Mouse (Mus musculus): ENCODE data around the gene Nckap1. TPM values are rescaled to one million over a fixed set of nuclear protein-coding genes. Genes with fewer than 3 reads are reported as not detected.

The Nckap1 gene
- 54.4 and 61.4 TPM in 2 replicates for polyA plus RNA-seq (2014; fragmentation: Nextera tagmentation; extraction: Ambion mirVana)

DNA sequence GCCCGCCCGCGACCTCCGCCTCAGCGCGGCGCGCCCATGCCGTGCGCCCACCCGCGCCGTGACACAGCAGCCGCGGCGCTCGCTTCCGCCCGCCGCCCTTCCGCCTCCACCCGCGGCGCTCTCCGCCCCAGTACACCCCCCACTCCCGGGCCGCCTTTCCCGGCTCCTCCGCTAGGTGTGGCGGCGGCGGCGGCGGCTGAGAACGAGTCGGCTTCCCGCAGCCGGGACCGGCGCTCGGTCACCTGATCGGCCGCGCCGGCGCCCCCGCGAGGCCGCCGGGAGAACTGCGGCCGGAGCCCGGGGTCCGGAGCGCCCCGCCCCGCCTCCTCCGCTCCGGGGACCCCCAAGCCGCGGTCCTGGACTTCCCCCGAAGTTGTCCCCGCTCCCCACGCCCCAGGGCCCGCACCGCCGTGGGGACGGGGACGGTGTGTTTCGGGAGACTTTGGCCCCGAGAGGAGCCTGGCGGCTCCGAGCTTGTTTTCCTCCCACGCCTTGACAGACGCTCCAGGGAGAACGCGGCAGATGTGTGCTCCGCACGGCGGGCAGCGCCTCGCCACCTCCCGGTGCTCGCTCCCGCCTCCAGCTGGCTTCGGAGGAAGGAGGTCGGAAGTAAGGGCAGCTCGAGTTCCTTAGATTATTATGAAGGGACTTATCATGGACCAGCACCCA is at the start of gene Nckap1:
Nckap1 (minus strand) TSS at position 338 of the 669 bp plus-strand sequence.
- H3K9ac ChIP-seq (ENCODE audit: low read length) = peak within 1 kb of the TSS; percentile 99
- WGBS = 0% methylated on average over 58 of the region's 88 CpGs

DNA sequence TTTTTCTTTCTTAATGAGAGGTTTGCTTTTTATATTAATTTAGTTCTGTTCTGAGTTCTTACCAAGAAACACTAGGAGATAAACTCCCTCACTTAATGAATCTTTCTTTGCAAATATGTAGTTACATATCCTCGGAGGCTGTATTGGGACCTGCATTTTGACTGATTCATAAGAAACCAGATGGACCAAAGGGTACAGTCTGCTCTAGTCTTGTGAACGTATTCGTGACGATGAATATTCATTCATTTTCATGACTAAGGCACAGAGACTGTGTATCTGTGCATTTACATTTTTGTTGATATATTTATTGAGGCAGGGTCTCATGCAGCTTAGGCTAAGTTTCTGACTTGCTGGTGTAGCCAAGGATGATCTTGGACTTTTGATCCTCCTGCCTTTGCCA is 43.3 kb upstream of the Nckap1 start:
- 93% methylated on average over 4 of the region's 4 CpGs for WGBS
- no peaks in the 10 kb centered on the region for H3K27me3 ChIP-seq (ENCODE audit: control insufficient read depth, insufficient read depth, low read length)
- H3K4me3 ChIP-seq (ENCODE audit: low read depth, low read length) = no peak overlapping the region
- ATAC-seq (ENCODE audit: insufficient number of reproducible peaks, low FRiP score, low TSS enrichment, low read depth) (no peak), DNase-seq (ENCODE audit: low spot score) (no peak)
- peaks cover 2% of the 10 kb centered on the region; the same call in 1 of the 2 replicates for H3K36me3 ChIP-seq (ENCODE audit: control insufficient read depth, insufficient read depth, low read length)
- no peak overlapping the region for H3K4me2 ChIP-seq (ENCODE audit: low read depth, severe bottlenecking)
- H3K4me1 ChIP-seq (ENCODE audit: control insufficient read depth, insufficient read depth, low read length) = no peaks in the 10 kb centered on the region
- H3K27ac ChIP-seq (replicated peaks; ENCODE audit: low read depth, low read length) = no peak overlapping the region
- no peak overlapping the region for H3K9ac ChIP-seq (ENCODE audit: low read length)
- H3K9me3 ChIP-seq (ENCODE audit: control insufficient read depth, low read length) = no peaks in the 10 kb centered on the region

More for the DNA sequence above, at the start of gene Nckap1:
- Histone ChIP-seq H3K9me3 (ENCODE audit: control insufficient read depth, low read length) (no peaks in the 10 kb centered on the region), H3K4me3 (ENCODE audit: low read depth, low read length) (peak within 1 kb of the TSS; percentile 80), H3K27ac (replicated peaks; ENCODE audit: low read depth, low read length) (peak within 1 kb of the TSS; percentile 95), H3K4me2 (ENCODE audit: low read depth, severe bottlenecking) (peak within 1 kb of the TSS; percentile 80), H3K4me1 (ENCODE audit: control insufficient read depth, insufficient read depth, low read length) (peaks cover 3% of the 10 kb centered on the region; the same call in 1 of the 2 replicates), H3K27me3 (ENCODE audit: control insufficient read depth, insufficient read depth, low read length) (no peaks in the 10 kb centered on the region), H3K36me3 (ENCODE audit: control insufficient read depth, insufficient read depth, low read length) (no peaks in the 10 kb centered on the region)
- ATAC-seq (ENCODE audit: insufficient number of reproducible peaks, low FRiP score, low TSS enrichment, low read depth) = peak; percentile 91
- peak; percentile 91 for DNase-seq (ENCODE audit: low spot score)

DNA sequence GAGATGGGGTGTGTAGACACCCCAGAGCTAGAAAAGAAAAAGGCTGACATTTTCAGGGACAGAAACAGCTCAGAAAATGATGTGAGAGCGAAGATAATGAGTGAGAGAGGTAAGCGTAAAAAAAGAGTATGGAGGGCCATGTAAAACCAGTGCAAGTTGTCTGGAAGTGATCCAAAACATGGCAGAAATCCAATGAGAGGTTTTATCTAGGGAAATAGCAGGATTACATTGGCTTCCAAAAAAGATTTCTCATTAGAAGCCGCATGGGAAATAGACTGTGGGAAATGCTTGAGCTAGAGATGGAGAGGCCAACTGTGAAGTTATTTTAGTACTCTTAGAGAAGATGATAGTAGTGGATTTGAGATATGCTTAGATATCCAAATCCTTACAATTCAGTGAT is 40.7 kb upstream of the Nckap1 start:
- Histone ChIP-seq H3K9ac (ENCODE audit: low read length) (no peak overlapping the region), H3K27me3 (ENCODE audit: control insufficient read depth, insufficient read depth, low read length) (no peaks in the 10 kb centered on the region), H3K4me1 (ENCODE audit: control insufficient read depth, insufficient read depth, low read length) (no peaks in the 10 kb centered on the region), H3K9me3 (ENCODE audit: control insufficient read depth, low read length) (no peaks in the 10 kb centered on the region), H3K27ac (replicated peaks; ENCODE audit: low read depth, low read length) (no peak overlapping the region), H3K4me3 (ENCODE audit: low read depth, low read length) (no peak overlapping the region), H3K36me3 (ENCODE audit: control insufficient read depth, insufficient read depth, low read length) (peaks cover 2% of the 10 kb centered on the region; the same call in 1 of the 2 replicates), H3K4me2 (ENCODE audit: low read depth, severe bottlenecking) (no peak overlapping the region)
- DNase-seq (ENCODE audit: low spot score) (no peak), ATAC-seq (ENCODE audit: insufficient number of reproducible peaks, low FRiP score, low TSS enrichment, low read depth) (no peak)
- 95% methylated on average over 3 of the region's 3 CpGs for WGBS

DNA sequence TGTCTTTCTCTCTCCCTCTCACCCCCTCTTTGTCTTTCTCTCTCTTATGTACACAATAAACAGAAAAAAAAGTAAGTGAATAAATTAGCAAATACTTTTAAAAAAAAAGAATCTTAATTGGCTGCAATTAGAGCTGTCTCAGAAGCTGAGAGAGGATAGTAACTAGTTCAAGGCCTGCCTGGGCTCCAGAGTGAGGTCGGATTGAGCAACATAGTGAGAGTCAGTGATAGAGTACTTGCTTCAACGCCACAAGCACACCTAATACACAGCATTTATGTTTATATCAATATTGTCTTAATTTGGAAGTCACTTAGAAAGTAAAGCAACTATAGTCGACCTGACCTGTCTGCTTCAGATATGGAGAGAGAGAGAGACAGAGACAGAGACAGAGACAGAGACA is 37.8 kb upstream of the Nckap1 start:
- H3K4me1 ChIP-seq (ENCODE audit: control insufficient read depth, insufficient read depth, low read length) = no peaks in the 10 kb centered on the region
- H3K27ac ChIP-seq (replicated peaks; ENCODE audit: low read depth, low read length) = no peak overlapping the region
- no peak overlapping the region for H3K4me3 ChIP-seq (ENCODE audit: low read depth, low read length)
- H3K27me3 ChIP-seq (ENCODE audit: control insufficient read depth, insufficient read depth, low read length) = no peaks in the 10 kb centered on the region
- no peak overlapping the region for H3K4me2 ChIP-seq (ENCODE audit: low read depth, severe bottlenecking)
- no peak for DNase-seq (ENCODE audit: low spot score)
- H3K36me3 ChIP-seq (ENCODE audit: control insufficient read depth, insufficient read depth, low read length) = peaks cover 2% of the 10 kb centered on the region; the same call in 1 of the 2 replicates
- H3K9me3 ChIP-seq (ENCODE audit: control insufficient read depth, low read length) = no peaks in the 10 kb centered on the region
- no peak for ATAC-seq (ENCODE audit: insufficient number of reproducible peaks, low FRiP score, low TSS enrichment, low read depth)
- no peak overlapping the region for H3K9ac ChIP-seq (ENCODE audit: low read length)
- WGBS = 80% methylated on average over 3 of the region's 3 CpGs

DNA sequence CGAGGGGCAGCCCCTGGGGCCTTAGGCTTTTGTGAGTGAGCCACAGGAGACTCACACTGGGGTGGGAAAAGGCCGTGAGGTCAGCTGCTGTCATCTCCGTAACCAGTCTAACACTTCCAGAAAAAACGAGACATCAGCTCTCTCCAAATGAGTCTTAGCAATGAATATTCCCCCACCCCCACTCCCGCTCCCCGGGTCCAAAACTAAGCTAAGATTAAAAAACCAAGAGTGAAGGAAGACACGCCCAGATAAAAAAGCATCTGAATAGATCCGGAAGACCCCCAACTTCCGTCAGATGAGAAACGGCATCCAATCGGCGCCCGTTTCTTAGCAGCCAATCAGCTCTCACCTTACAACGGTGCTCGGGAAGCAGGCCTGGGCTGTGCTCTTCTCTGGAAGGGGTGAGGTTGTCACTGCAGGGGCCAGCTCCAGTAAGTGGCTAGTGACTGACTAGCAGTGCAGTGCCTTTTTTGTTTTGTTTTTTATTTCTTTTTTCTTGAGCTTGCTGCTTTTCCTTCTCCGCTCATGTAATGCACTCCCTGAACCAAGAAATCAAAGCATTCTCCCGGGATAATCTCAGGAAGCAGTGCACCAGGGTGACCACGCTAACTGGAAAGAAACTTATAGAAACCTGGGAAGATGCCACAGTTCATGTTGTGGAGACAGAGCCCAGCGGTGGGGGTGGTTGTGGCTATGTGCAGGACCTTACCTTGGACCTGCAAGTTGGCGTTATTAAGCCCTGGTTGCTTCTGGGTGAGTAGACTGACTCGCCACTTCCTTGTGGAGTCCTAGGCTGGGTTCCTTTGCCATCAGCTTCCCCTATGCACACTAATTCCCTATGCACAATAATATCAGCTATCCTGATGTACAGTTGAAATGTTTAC is 35.9 kb upstream of the Nckap1 start, which contains the start of the genes Dusp19 and Nup35:
Dusp19 (plus strand) TSS at position 192 of the 884 bp plus-strand sequence.
Nup35 (plus strand) TSS at position 383 of the 884 bp plus-strand sequence.
- WGBS = 3% methylated on average over 21 of the region's 21 CpGs
- no peaks in the 10 kb centered on the region for H3K9me3 ChIP-seq (ENCODE audit: control insufficient read depth, low read length)
- no peaks in the 10 kb centered on the region for H3K36me3 ChIP-seq (ENCODE audit: control insufficient read depth, insufficient read depth, low read length)

DNA sequence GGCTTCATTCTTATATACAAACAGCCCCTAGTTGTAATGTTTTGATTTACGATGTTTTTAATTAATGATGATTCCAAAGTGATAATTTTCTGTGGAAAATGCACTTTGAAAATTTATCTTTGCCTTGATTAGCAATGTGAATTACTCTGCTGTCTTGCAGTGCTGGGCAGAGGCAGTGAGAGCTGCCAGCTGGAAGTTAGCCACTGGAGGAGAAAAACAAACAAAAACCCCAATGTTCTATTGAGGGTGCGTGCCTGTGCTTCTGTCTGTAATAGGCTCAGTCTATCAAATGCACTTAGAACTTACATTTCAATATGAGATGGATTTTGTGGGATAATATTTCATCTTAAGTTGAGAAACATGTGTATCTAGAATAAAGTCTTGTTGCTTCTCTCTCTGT is 31.6 kb upstream of the Nckap1 start:
- H3K27ac ChIP-seq (replicated peaks; ENCODE audit: low read depth, low read length) = no peak overlapping the region
- H3K9me3 ChIP-seq (ENCODE audit: control insufficient read depth, low read length) = no peaks in the 10 kb centered on the region
- WGBS = 83% methylated on average over 2 of the region's 2 CpGs
- no peak overlapping the region for H3K9ac ChIP-seq (ENCODE audit: low read length)
- H3K36me3 ChIP-seq (ENCODE audit: control insufficient read depth, insufficient read depth, low read length) = no peaks in the 10 kb centered on the region
- no peak overlapping the region for H3K4me3 ChIP-seq (ENCODE audit: low read depth, low read length)
- H3K4me1 ChIP-seq (ENCODE audit: control insufficient read depth, insufficient read depth, low read length) = no peaks in the 10 kb centered on the region
- no peaks in the 10 kb centered on the region for H3K27me3 ChIP-seq (ENCODE audit: control insufficient read depth, insufficient read depth, low read length)
- DNase-seq (ENCODE audit: low spot score) = no peak
- H3K4me2 ChIP-seq (ENCODE audit: low read depth, severe bottlenecking) = no peak overlapping the region
- no peak for ATAC-seq (ENCODE audit: insufficient number of reproducible peaks, low FRiP score, low TSS enrichment, low read depth)

More for the DNA sequence above, 35.9 kb upstream of the Nckap1 start, which contains the start of the genes Dusp19 and Nup35:
- Histone ChIP-seq H3K4me3 (ENCODE audit: low read depth, low read length) (peak within 1 kb of the TSS; percentile 46), H3K9ac (ENCODE audit: low read length) (peak within 1 kb of the TSS; percentile 65), H3K27ac (replicated peaks; ENCODE audit: low read depth, low read length) (no peak within 1 kb of the TSS), H3K4me2 (ENCODE audit: low read depth, severe bottlenecking) (peak within 1 kb of the TSS; percentile 66), H3K27me3 (ENCODE audit: control insufficient read depth, insufficient read depth, low read length) (no peaks in the 10 kb centered on the region), H3K4me1 (ENCODE audit: control insufficient read depth, insufficient read depth, low read length) (no peaks in the 10 kb centered on the region)
- peak; percentile 98 for ATAC-seq (ENCODE audit: insufficient number of reproducible peaks, low FRiP score, low TSS enrichment, low read depth)
- peak; percentile 92 for DNase-seq (ENCODE audit: low spot score)

DNA sequence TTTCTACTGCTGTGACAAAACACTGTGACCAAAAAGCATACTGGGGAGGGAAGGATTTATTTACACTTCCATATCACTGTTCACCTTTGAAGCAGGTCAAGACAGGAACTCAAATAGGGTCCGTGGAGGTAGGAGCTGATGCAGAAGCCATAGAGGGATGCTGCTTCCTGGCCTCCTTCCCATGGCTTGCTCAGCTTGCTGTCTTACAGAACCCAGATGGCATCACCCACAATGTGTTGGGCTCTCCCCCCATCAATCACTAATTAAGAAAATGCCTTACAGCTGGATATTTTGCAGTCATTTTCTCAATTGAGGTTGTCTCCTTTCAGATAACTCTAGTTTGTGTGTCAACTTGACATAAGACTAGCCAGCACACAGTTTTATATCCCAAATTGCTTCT is 31.1 kb upstream of the Nckap1 start:
- WGBS = 58% methylated on average over 1 of the region's 1 CpGs
- Histone ChIP-seq H3K4me3 (ENCODE audit: low read depth, low read length) (no peak overlapping the region), H3K4me1 (ENCODE audit: control insufficient read depth, insufficient read depth, low read length) (no peaks in the 10 kb centered on the region), H3K9ac (ENCODE audit: low read length) (no peak overlapping the region), H3K9me3 (ENCODE audit: control insufficient read depth, low read length) (no peaks in the 10 kb centered on the region), H3K27ac (replicated peaks; ENCODE audit: low read depth, low read length) (no peak overlapping the region), H3K4me2 (ENCODE audit: low read depth, severe bottlenecking) (no peak overlapping the region), H3K36me3 (ENCODE audit: control insufficient read depth, insufficient read depth, low read length) (no peaks in the 10 kb centered on the region), H3K27me3 (ENCODE audit: control insufficient read depth, insufficient read depth, low read length) (no peaks in the 10 kb centered on the region)
- no peak for ATAC-seq (ENCODE audit: insufficient number of reproducible peaks, low FRiP score, low TSS enrichment, low read depth)
- DNase-seq (ENCODE audit: low spot score) = no peak

DNA sequence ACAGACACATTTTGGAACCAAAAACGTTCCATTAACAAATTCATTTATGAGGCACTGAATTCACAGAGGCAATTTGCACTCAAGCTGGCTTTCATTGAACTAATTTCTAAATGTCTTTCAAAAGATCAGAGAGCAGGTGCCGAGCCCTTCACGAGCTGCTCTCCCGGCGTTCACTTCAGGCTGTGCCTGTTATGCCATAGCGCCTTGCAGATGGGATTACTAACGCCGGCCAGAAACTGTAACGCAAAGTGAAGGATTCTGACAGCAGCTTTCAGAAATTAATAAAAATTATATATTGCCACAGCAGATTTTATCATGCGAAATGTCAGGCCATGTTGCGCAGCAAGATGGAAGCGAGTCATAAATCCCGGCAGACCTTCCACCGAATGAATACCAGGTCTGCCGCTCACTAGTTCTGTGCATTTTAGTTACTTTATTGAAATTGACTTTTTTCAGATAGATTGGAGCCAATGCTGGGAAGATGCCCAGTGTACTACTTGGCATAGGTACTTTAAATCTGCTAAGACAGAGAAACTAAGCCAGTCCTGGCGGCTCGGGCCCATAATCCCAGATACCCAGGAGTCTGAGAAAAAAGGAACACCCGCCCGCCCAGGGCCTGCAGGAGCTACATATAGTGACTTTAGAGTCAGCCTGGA is 22.7 kb upstream of the Nckap1 start:
- H3K4me1 ChIP-seq (ENCODE audit: control insufficient read depth, insufficient read depth, low read length) = no peaks in the 10 kb centered on the region
- no peak overlapping the region for H3K9ac ChIP-seq (ENCODE audit: low read length)
- H3K9me3 ChIP-seq (ENCODE audit: control insufficient read depth, low read length) = no peaks in the 10 kb centered on the region
- DNase-seq (ENCODE audit: low spot score) = no peak
- H3K36me3 ChIP-seq (ENCODE audit: control insufficient read depth, insufficient read depth, low read length) = no peaks in the 10 kb centered on the region
- no peak overlapping the region for H3K27ac ChIP-seq (replicated peaks; ENCODE audit: low read depth, low read length)
- WGBS = 86% methylated on average over 19 of the region's 19 CpGs
- no peak overlapping the region for H3K4me3 ChIP-seq (ENCODE audit: low read depth, low read length)
- ATAC-seq (ENCODE audit: insufficient number of reproducible peaks, low FRiP score, low TSS enrichment, low read depth) = no peak
- no peaks in the 10 kb centered on the region for H3K27me3 ChIP-seq (ENCODE audit: control insufficient read depth, insufficient read depth, low read length)
- H3K4me2 ChIP-seq (ENCODE audit: low read depth, severe bottlenecking) = no peak overlapping the region
